Mouse (Mus musculus) ES-Bruce4 (cell line): ENCODE measurements around the gene Spc24.

Experiments used
- CTCF ChIP-seq: IDR thresholded peaks from one replicate; pipeline ENCODE4 v1.8.1; 2011; ENCODE audit warnings: low read depth, low read length
- POLR2A ChIP-seq: IDR thresholded peaks from one replicate; pipeline ENCODE4 v1.8.1; 2011; ENCODE audit warnings: low read length; ENCODE audit not compliant: insufficient read depth

GRCm38 (mm10) chr9:21725224-21726121, 34.6 kb downstream of the Spc24 start:
- TF ChIP-seq CTCF (no peak), POLR2A (no peak)
